Mouse (Mus musculus): ENCODE data around the gene Gm49395.

Gene Gm49395

GRCm38 (mm10) chr13:115098227-115098626 is 3.5 kb downstream of the Gm49395 start:
- no peak for DNase-seq

GRCm38 (mm10) chr13:115096965-115097364 is 4.8 kb downstream of the Gm49395 start:
- no peak for DNase-seq

- no peak for DNase-seq
These were observed 5.5 kb downstream of the Gm49395 start for GRCm38 (mm10) chr13:115096216-115096615.

- DNase-seq = no peak
These were observed 6.3 kb downstream of the Gm49395 start for GRCm38 (mm10) chr13:115095392-115095791.

GRCm38 (mm10) chr13:115091511-115091910 is 10.2 kb downstream of the Gm49395 start:
- DNase-seq = no peak

- DNase-seq = no peak
These were observed 10.7 kb downstream of the Gm49395 start for GRCm38 (mm10) chr13:115090977-115091445.

- peak; percentile 97 for DNase-seq
These were observed 11.4 kb downstream of the Gm49395 start, which contains the start of gene Pelo for GRCm38 (mm10) chr13:115090069-115090976. Gene Pelo, minus strand, starts transcription at chr13:115090186.

- DNase-seq = no peak
These were observed 12.2 kb downstream of the Gm49395 start for GRCm38 (mm10) chr13:115089395-115090025.

- no peak for DNase-seq
These were observed 12.7 kb downstream of the Gm49395 start for GRCm38 (mm10) chr13:115089020-115089394.

GRCm38 (mm10) chr13:115085974-115086373 is 15.7 kb downstream of the Gm49395 start:
- DNase-seq = no peak

GRCm38 (mm10) chr13:115082339-115082738 is 19.4 kb downstream of the Gm49395 start:
- DNase-seq = no peak

- no peak for DNase-seq
These were observed 21.6 kb downstream of the Gm49395 start for GRCm38 (mm10) chr13:115079996-115080585.

GRCm38 (mm10) chr13:115078997-115079685 is 22.6 kb downstream of the Gm49395 start:
- no peak for DNase-seq

GRCm38 (mm10) chr13:115077346-115078134 is 24.2 kb downstream of the Gm49395 start:
- DNase-seq = no peak

- DNase-seq = no peak
These were observed 29.3 kb downstream of the Gm49395 start for GRCm38 (mm10) chr13:115072386-115072785.

- no peak for DNase-seq
These were observed 30.3 kb downstream of the Gm49395 start for GRCm38 (mm10) chr13:115071431-115071830.

- no peak for DNase-seq
These were observed 33.8 kb downstream of the Gm49395 start for GRCm38 (mm10) chr13:115067968-115068330.

- DNase-seq = no peak
These were observed 34.3 kb downstream of the Gm49395 start for GRCm38 (mm10) chr13:115067324-115067967.

GRCm38 (mm10) chr13:115057555-115057954 is 44.2 kb downstream of the Gm49395 start:
- DNase-seq = no peak

GRCm38 (mm10) chr13:115054783-115055182 is 46.9 kb downstream of the Gm49395 start:
- no peak for DNase-seq

GRCm38 (mm10) chr13:115052568-115052967 is 49.2 kb downstream of the Gm49395 start:
- DNase-seq = peak; percentile 63

Measured in right cerebral cortex, adult 18-20 months (tissue).